Comparison of ENCODE assay signal across 9 mouse cellular contexts in the genomic region with DNA sequence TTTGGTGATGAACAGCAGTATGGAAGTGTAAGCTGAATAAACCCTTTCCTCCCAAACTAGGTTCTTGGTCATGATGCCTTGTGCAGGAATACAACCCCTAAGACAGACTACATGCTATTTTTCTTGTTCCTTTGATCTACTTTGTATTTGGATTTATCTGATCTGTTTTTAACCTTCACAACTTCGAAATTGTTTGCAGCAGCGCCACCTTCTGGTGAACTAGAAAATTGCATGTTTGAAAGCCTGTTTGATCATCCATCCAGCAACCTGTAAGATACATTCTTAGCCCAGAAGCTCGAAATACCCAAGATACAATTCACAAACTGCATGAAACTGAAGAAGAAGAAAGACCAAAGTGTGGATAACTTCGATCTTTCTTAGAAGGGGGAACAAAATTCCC. TPM values are rescaled to one million over a fixed set of nuclear protein-coding genes. Genes with fewer than 3 reads are reported as not detected.
DNase-seq lines count a peak whose midpoint lies in the region; ATAC-seq lines count a peak whose summit lies in the region.
"Had no signal": no experiment of that assay in that cellular context is flagged by ENCODE, and none has a peak within 500 bp of the region (broad histone marks: within the 10 kb centered on the region; RNA-seq: fewer than 3 reads in every experiment).

No protein-coding gene starts in this region.

- no peak overlapping the region for H3K27ac ChIP-seq in kidney, embryonic 14.5 days (ENCODE audit: low read depth, low read length)
- H3K27ac ChIP-seq: macrophage had no signal

- no peaks in the 10 kb centered on the region for H3K27me3 ChIP-seq in kidney, embryonic 14.5 days (ENCODE audit: control insufficient read depth, insufficient read depth, low read length)

- peak; percentile 34 for DNase-seq in kidney, adult 18-20 months
- DNase-seq in ES-CJ7 (ENCODE audit: low read depth, low spot score), result peak; percentile 15
- peak; percentile 66 for DNase-seq in adrenal gland, postnatal 10 days
- DNase-seq in fibroblast of lung, adult 2 months (ENCODE audit: low read depth), result peak; percentile 14
- DNase-seq in left cerebral cortex, postnatal 10 days (ENCODE audit: extremely low spot score in 1 of 2, low spot score in 2 of 2), result peak; percentile 22 to 52
- peak; percentile 57 to 71 for DNase-seq in right cerebral cortex, adult 2 months (ENCODE audit: low spot score in 2 of 2)

- no peak overlapping the region for H3K4me2 ChIP-seq in kidney, embryonic 14.5 days (replicated peaks; ENCODE audit: low read depth, low read length)

- no peaks in the 10 kb centered on the region for H3K36me3 ChIP-seq in kidney, embryonic 14.5 days (ENCODE audit: control insufficient read depth, insufficient read depth, low read length)

- no peaks in the 10 kb centered on the region for H3K4me1 ChIP-seq in kidney, embryonic 14.5 days (ENCODE audit: control insufficient read depth, insufficient read depth, low read length)

- WGBS in kidney, embryonic 14.5 days, result 16% methylated on average over 4 of the region's 4 CpGs

- no peak for ATAC-seq in kidney, embryonic 14.5 days (ENCODE audit: low FRiP score, low TSS enrichment)
- ATAC-seq in granulocyte monocyte progenitor cell, adult 5-6 weeks (replicated peaks; ENCODE audit: poor library complexity, severe bottlenecking), result no peak

- no peaks in the 10 kb centered on the region for H3K9me3 ChIP-seq in kidney, embryonic 14.5 days (ENCODE audit: control insufficient read depth, low read length)

- intact Hi-C loops in left cerebral cortex, postnatal 10 days (cut with DNase I), result loop anchor here (5.0 kb wide), 1 partner anchor 201 kb away; no protein-coding TSS in a partner anchor

- H3K4me3 ChIP-seq in kidney, embryonic 14.5 days (ENCODE audit: low read length), result no peak overlapping the region

- no peak overlapping the region for H3K9ac ChIP-seq in kidney, embryonic 14.5 days (ENCODE audit: low read depth, low read length)

RNA-seq across cellular contexts. Expression of a gene that starts 35.2 kb away (rescaled TPM):
- polyA plus RNA-seq in kidney, embryonic 14.5 days (2014; fragmentation: Nextera tagmentation; extraction: Ambion mirVana), result 0.06 and 0.37 TPM in 2 replicates
- under 1 TPM; 0.24 to 0.36 TPM for total RNA-seq in adrenal gland, postnatal 10 days (2021)
- 1 to 10 TPM in 1 of 2 experiments, under 1 TPM in 1; 0.28 to 1.3 TPM for total RNA-seq in left cerebral cortex, postnatal 10 days (2021)
- not detected in 2 replicates for total RNA-seq in granulocyte monocyte progenitor cell, adult 5-6 weeks (2014; fragmentation: Nextera tagmentation)
- not detected in 2 replicates for total RNA-seq in granulocyte monocyte progenitor cell, adult 5-6 weeks (2017)
- polyA plus RNA-seq: macrophage had no signal

Comparison
In these comparisons a context has a peak if more than half of its experiments do, and no peak if none do; other contexts are left out.
1. DNase-seq: peak in every context shown above with its lines; median percentile 66 in adrenal gland, postnatal 10 days; 64 in right cerebral cortex, adult 2 months; 37 in left cerebral cortex, postnatal 10 days; 34 in kidney, adult 18-20 months; 15 in ES-CJ7; 14 in fibroblast of lung, adult 2 months.